ENCODE assay signal across 8 mouse cellular contexts in genomic region chr4:53714051-53714814, GRCm38 (mm10). TPM values are rescaled to one million over a fixed set of nuclear protein-coding genes. Genes with fewer than 3 reads are reported as not detected.
DNase-seq lines count a peak whose midpoint lies in the region; ATAC-seq lines count a peak whose summit lies in the region.

No protein-coding gene starts in this region.

- no peaks in the 10 kb centered on the region for H3K27me3 ChIP-seq in heart, embryonic 14.5 days (ENCODE audit: control insufficient read depth, insufficient read depth, low read length)
- H3K27me3 ChIP-seq in liver, embryonic 13.5 days, result no peaks in the 10 kb centered on the region
- H3K27me3 ChIP-seq in stomach, embryonic 16.5 days (ENCODE audit: control insufficient read depth, insufficient read depth, low read length), result no peaks in the 10 kb centered on the region

- peak overlapping the region; percentile 88 for H3K9ac ChIP-seq in heart, embryonic 14.5 days (ENCODE audit: low read length)
- peak overlapping the region; percentile 78 for H3K9ac ChIP-seq in liver, embryonic 13.5 days
- H3K9ac ChIP-seq in stomach, embryonic 16.5 days (ENCODE audit: low read length), result peak overlapping the region; percentile 90

- peak; percentile 78 for DNase-seq in c-Kit-negative CD71-positive TER-119-positive erythroid progenitor cells, embryonic 14.5 days (ENCODE audit: low read depth, low spot score)
- peak; percentile 81 for DNase-seq in fibroblast of lung, adult 2 months (ENCODE audit: low read depth)
- peak; percentile 94 for DNase-seq in kidney, postnatal 14 days
- DNase-seq in liver, embryonic 13.5 days, result peak; percentile 83
- DNase-seq in neural tube, embryonic 10.5 days (ENCODE audit: extremely low spot score, low spot score), result peak; percentile 95

- H3K9me3 ChIP-seq in heart, embryonic 14.5 days (ENCODE audit: control insufficient read depth, low read length), result no peaks in the 10 kb centered on the region
- no peaks in the 10 kb centered on the region for H3K9me3 ChIP-seq in liver, embryonic 13.5 days (replicated peaks)
- H3K9me3 ChIP-seq in stomach, embryonic 16.5 days (replicated peaks; ENCODE audit: control insufficient read depth, low read length), result no peaks in the 10 kb centered on the region

- peaks cover 4 to 18% of the 10 kb centered on the region in 2 experiments for H3K4me1 ChIP-seq in heart, embryonic 14.5 days (ENCODE audit: control insufficient read depth in 2 of 2, insufficient read depth in 2 of 2, low read length in 2 of 2)
- H3K4me1 ChIP-seq in liver, embryonic 13.5 days (replicated peaks), result peaks cover 10% of the 10 kb centered on the region
- H3K4me1 ChIP-seq in stomach, embryonic 16.5 days (ENCODE audit: control insufficient read depth, insufficient read depth, low read length), result peaks cover 11% of the 10 kb centered on the region; the same call in 1 of the 2 replicates

- peak overlapping the region; percentile 92 to 96 for H3K4me3 ChIP-seq in heart, embryonic 14.5 days (ENCODE audit: control insufficient read depth in 1 of 2, insufficient read depth in 1 of 2, low read depth in 1 of 2, low read length in 2 of 2)
- H3K4me3 ChIP-seq in liver, embryonic 13.5 days (replicated peaks), result peak overlapping the region; percentile 78
- H3K4me3 ChIP-seq in stomach, embryonic 16.5 days (replicated peaks; ENCODE audit: low read length), result peak overlapping the region; percentile 92

- peak; percentile 85 for ATAC-seq in CD4-positive, CD25-positive, alpha-beta regulatory T cell, adult 4 months
- peak; percentile 76 for ATAC-seq in heart, embryonic 14.5 days (ENCODE audit: insufficient number of reproducible peaks, insufficient read depth, low FRiP score, low read depth)
- peak; percentile 91 for ATAC-seq in liver, embryonic 13.5 days (ENCODE audit: low read depth)
- peak; percentile 90 for ATAC-seq in stomach, embryonic 16.5 days (ENCODE audit: insufficient read depth, low FRiP score)

- 9% methylated on average over 58 of the region's 58 CpGs for WGBS in heart, embryonic 14.5 days
- WGBS in liver, embryonic 13.5 days (ENCODE audit: insufficient replicate concordance), result 5% methylated on average over 58 of the region's 58 CpGs
- WGBS in stomach, embryonic 16.5 days, result 5% methylated on average over 58 of the region's 58 CpGs

- peak overlapping the region; percentile 77 to 81 for H3K27ac ChIP-seq in heart, embryonic 14.5 days (replicated peaks in 1 of 2; ENCODE audit: control insufficient read depth in 1 of 2, insufficient read depth in 1 of 2, low read depth in 2 of 2, low read length in 2 of 2)
- peak overlapping the region; percentile 39 for H3K27ac ChIP-seq in liver, embryonic 13.5 days
- H3K27ac ChIP-seq in stomach, embryonic 16.5 days (ENCODE audit: low read length), result peak overlapping the region; percentile 71

- H3K4me2 ChIP-seq in heart, embryonic 14.5 days (ENCODE audit: low read length), result peak overlapping the region; percentile 94
- H3K4me2 ChIP-seq in liver, embryonic 13.5 days, result peak overlapping the region; percentile 79
- peak overlapping the region; percentile 95 for H3K4me2 ChIP-seq in stomach, embryonic 16.5 days (ENCODE audit: low read depth, low read length)

- H3K36me3 ChIP-seq in heart, embryonic 14.5 days (ENCODE audit: control insufficient read depth, insufficient read depth, low read length), result no peaks in the 10 kb centered on the region
- H3K36me3 ChIP-seq in liver, embryonic 13.5 days, result 0 out of 2 replicates have a peak, but pooled peaks cover 2% of the 10 kb centered on the region
- no peaks in the 10 kb centered on the region for H3K36me3 ChIP-seq in stomach, embryonic 16.5 days (ENCODE audit: control insufficient read depth, insufficient read depth, low read length)

RNA-seq across cellular contexts. Expression of gene Fktn, which starts 0.4 kb away (rescaled TPM):
- 1 to 10 TPM; 4.8 to 6.2 TPM for polyA plus RNA-seq in CD4-positive, CD25-positive, alpha-beta regulatory T cell, adult 4 months (2017; shearing (Covaris generic))
- 16.3 and 16.9 TPM in 2 replicates for polyA plus RNA-seq in heart, embryonic 14.5 days (2014; fragmentation: Nextera tagmentation; extraction: Ambion mirVana)
- 3.8 and 5.2 TPM in 2 replicates for polyA plus RNA-seq in liver, embryonic 13.5 days (2015; fragmentation: Nextera tagmentation; extraction: Ambion mirVana)
- 16.4 and 18.5 TPM in 2 replicates for polyA plus RNA-seq in stomach, embryonic 16.5 days (2015; fragmentation: Nextera tagmentation; extraction: Ambion mirVana)

Comparison
In these comparisons a context has a peak if more than half of its experiments do, and no peak if none do; other contexts are left out.
1. Peak in every context shown above with its lines: DNase-seq, ATAC-seq, H3K4me3 ChIP-seq and H3K27ac ChIP-seq.